In the genomic region with DNA sequence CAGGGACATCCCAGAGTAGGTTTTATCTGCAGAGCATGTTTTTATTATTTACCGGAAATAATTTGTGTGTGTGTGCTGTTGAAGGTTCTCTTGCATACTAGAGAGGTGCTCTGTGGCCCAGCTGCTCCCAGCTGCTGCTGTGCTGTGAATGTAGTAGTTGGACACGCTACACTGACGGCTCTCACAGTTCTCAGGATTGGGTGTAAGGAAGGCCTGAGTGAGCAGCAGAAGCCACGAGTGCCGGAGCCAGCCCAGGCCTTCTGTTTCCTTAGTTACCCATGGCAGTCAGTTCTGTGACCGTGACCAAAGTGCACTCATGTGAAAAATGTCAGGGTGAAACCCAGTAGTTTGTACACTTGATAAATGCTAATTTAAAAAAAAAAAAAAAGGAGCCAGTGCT, we compare ENCODE assay signal across 12 mouse cellular contexts. TPM values are rescaled to one million over a fixed set of nuclear protein-coding genes. Genes with fewer than 3 reads are reported as not detected.
DNase-seq lines count a peak whose midpoint lies in the region; ATAC-seq and TF ChIP-seq lines count a peak whose summit lies in the region.
"Had no signal": no experiment of that assay in that cellular context is flagged by ENCODE, and none has a peak within 500 bp of the region (broad histone marks: within the 10 kb centered on the region; RNA-seq: fewer than 3 reads in every experiment).

No protein-coding gene starts in this region.

- H3K9me3 ChIP-seq in limb, embryonic 14.5 days (ENCODE audit: control insufficient read depth, low read length): no peaks in the 10 kb centered on the region
- H3K9me3 ChIP-seq in limb, embryonic 10.5 days (replicated peaks): no peaks in the 10 kb centered on the region
- H3K9me3 ChIP-seq in hindbrain, embryonic 12.5 days (replicated peaks): no peaks in the 10 kb centered on the region
- H3K9me3 ChIP-seq: embryonic facial prominence, embryonic 13.5 days; heart, embryonic 13.5 days; megakaryocyte, embryonic 14.5 days had no signal

- H3K27ac ChIP-seq in limb, embryonic 14.5 days (replicated peaks; ENCODE audit: low read depth, low read length): no peak overlapping the region
- no peak overlapping the region for H3K27ac ChIP-seq in limb, embryonic 10.5 days
- peak overlapping the region; percentile 71 for H3K27ac ChIP-seq in hindbrain, embryonic 12.5 days
- H3K27ac ChIP-seq: embryonic facial prominence, embryonic 13.5 days; heart, embryonic 13.5 days had no signal

- no peak overlapping the region for H3K4me3 ChIP-seq in limb, embryonic 14.5 days (replicated peaks; ENCODE audit: low read length)
- H3K4me3 ChIP-seq in limb, embryonic 10.5 days: no peak overlapping the region
- no peak overlapping the region for H3K4me3 ChIP-seq in hindbrain, embryonic 12.5 days
- H3K4me3 ChIP-seq: embryonic facial prominence, embryonic 13.5 days; heart, embryonic 13.5 days; megakaryocyte, embryonic 14.5 days had no signal

- H3K4me2 ChIP-seq in limb, embryonic 14.5 days (replicated peaks; ENCODE audit: low read depth, low read length, severe bottlenecking): no peak overlapping the region
- no peak overlapping the region for H3K4me2 ChIP-seq in hindbrain, embryonic 12.5 days (replicated peaks)
- H3K4me2 ChIP-seq: embryonic facial prominence, embryonic 13.5 days; heart, embryonic 13.5 days had no signal

- ATAC-seq in limb, embryonic 14.5 days (ENCODE audit: low FRiP score, low read depth): peak; percentile 31; the same call in 1 of the 2 replicates
- peak; percentile 61; the same call in 1 of the 2 replicates for ATAC-seq in hindbrain, embryonic 12.5 days (ENCODE audit: low FRiP score)
- ATAC-seq in granulocyte monocyte progenitor cell, adult 5-6 weeks (replicated peaks; ENCODE audit: poor library complexity, severe bottlenecking): no peak

- no peak for DNase-seq in limb, embryonic 14.5 days (ENCODE audit: low spot score)
- no peak for DNase-seq in limb, embryonic 10.5 days (ENCODE audit: low spot score)
- DNase-seq in adrenal gland, postnatal 14 days: peak; percentile 68
- DNase-seq in kidney, postnatal 25 days: peak; percentile 75 to 89
- DNase-seq in layer of hippocampus, postnatal 10 days (ENCODE audit: low spot score in 2 of 2): no peak
- no peak for DNase-seq in spleen, postnatal 36 days (ENCODE audit: low spot score in 2 of 2)
- DNase-seq: right cerebral cortex, postnatal 4 days had no signal

- 82% methylated on average over 6 of the region's 6 CpGs for WGBS in limb, embryonic 14.5 days
- 93% methylated on average over 6 of the region's 6 CpGs for WGBS in limb, embryonic 10.5 days
- 51% methylated on average over 6 of the region's 6 CpGs for WGBS in hindbrain, embryonic 12.5 days

- TF ChIP-seq POLR2A in limb, embryonic 14.5 days (IDR thresholded peaks at IDR 0.05; ENCODE audit: borderline replicate concordance, extremely low read depth, insufficient read depth, insufficient read length): no peak

- H3K27me3 ChIP-seq in limb, embryonic 14.5 days (ENCODE audit: control insufficient read depth, insufficient read depth, low read length): no peaks in the 10 kb centered on the region
- no peaks in the 10 kb centered on the region for H3K27me3 ChIP-seq in limb, embryonic 10.5 days (ENCODE audit: low read depth, poor library complexity, severe bottlenecking)
- H3K27me3 ChIP-seq in hindbrain, embryonic 12.5 days: no peaks in the 10 kb centered on the region
- H3K27me3 ChIP-seq: embryonic facial prominence, embryonic 13.5 days; heart, embryonic 13.5 days; megakaryocyte, embryonic 14.5 days had no signal

- H3K4me1 ChIP-seq in limb, embryonic 14.5 days (ENCODE audit: control insufficient read depth, insufficient read depth, low read length): no peaks in the 10 kb centered on the region; the same call in 1 of the 2 replicates
- peaks cover 6% of the 10 kb centered on the region for H3K4me1 ChIP-seq in limb, embryonic 10.5 days
- H3K4me1 ChIP-seq in hindbrain, embryonic 12.5 days: peaks cover 34% of the 10 kb centered on the region

- H3K9ac ChIP-seq in limb, embryonic 14.5 days (ENCODE audit: low read depth, low read length, severe bottlenecking): no peak overlapping the region
- H3K9ac ChIP-seq in hindbrain, embryonic 12.5 days: no peak overlapping the region
- H3K9ac ChIP-seq: embryonic facial prominence, embryonic 13.5 days; heart, embryonic 13.5 days had no signal

- peaks cover 48% of the 10 kb centered on the region for H3K36me3 ChIP-seq in limb, embryonic 14.5 days (ENCODE audit: control insufficient read depth, insufficient read depth, low read length)
- peaks cover 77% of the 10 kb centered on the region for H3K36me3 ChIP-seq in limb, embryonic 10.5 days
- peaks cover 44% of the 10 kb centered on the region for H3K36me3 ChIP-seq in hindbrain, embryonic 12.5 days

RNA-seq across cellular contexts. Expression of gene Eif4g3, which starts 25.2 kb away (rescaled TPM):
- 106 and 111 TPM in 2 replicates for polyA plus RNA-seq in limb, embryonic 14.5 days (2012; rRNA removed)
- polyA plus RNA-seq in limb, embryonic 14.5 days (2014; fragmentation: Nextera tagmentation; extraction: Ambion mirVana): 38.7 and 45.5 TPM in 2 replicates
- polyA plus RNA-seq in limb, embryonic 10.5 days (2016; fragmentation: Nextera tagmentation; extraction: Ambion mirVana): 42.7 and 42.9 TPM in 2 replicates
- total RNA-seq in adrenal gland, postnatal 14 days (2021): 104 and 107 TPM in 2 replicates
- polyA plus RNA-seq in hindbrain, embryonic 12.5 days (2016; fragmentation: Nextera tagmentation; extraction: Ambion mirVana): 61.6 and 61.7 TPM in 2 replicates
- total RNA-seq in granulocyte monocyte progenitor cell, adult 5-6 weeks (2014; fragmentation: Nextera tagmentation): 67.7 and 72.3 TPM in 2 replicates
- 29.3 and 39.1 TPM in 2 replicates for total RNA-seq in granulocyte monocyte progenitor cell, adult 5-6 weeks (2017)
- 100 to 1,000 TPM; 161 to 164 TPM for total RNA-seq in layer of hippocampus, postnatal 10 days (2021)

Comparison
In these comparisons a context has a peak if more than half of its experiments do, and no peak if none do; other contexts are left out.
1. DNase-seq: peak in adrenal gland, postnatal 14 days (single experiment) and kidney, postnatal 25 days (2 of 2); none in limb, embryonic 14.5 days (single experiment), limb, embryonic 10.5 days (single experiment), layer of hippocampus, postnatal 10 days (0 of 2) and spleen, postnatal 36 days (0 of 2).